Mouse (Mus musculus) frontal cortex, postnatal 14 days (tissue): ENCODE data around the gene Gm14147.
"Not testable (repeated sequence)": the region's sequence is repeated elsewhere in the genome, so short reads cannot be mapped to it uniquely, and the experiment has no call there.

Experiments used
- DNase-seq, 2 experiments: peaks; one replicate each; pipeline ENCODE4 v3.0.0; 2022; ENCODE audit warnings: low spot score in 2 of 2

Gene Gm14147

DNA sequence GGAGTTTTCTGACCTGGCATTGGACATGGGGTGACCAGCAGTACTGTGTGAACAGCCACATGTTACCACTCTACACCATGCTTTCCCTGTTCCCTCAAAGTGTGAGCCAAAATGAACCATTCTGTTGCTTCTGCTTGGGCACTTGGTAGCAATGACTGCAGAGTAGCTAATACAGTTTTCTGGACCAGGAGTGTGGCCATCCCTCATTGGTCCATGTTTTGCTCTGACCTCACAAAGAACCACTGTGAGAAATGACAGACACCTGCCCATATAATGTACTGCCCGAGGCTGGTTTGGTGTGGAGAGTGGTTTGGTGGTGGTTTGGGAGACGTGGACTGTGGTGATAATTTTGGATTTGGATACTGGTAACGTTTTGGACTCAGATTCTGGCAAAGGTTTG is at the start of gene Gm14147:
Gene Gm14147, plus strand, starts transcription at position 301 of the 400 bp plus-strand sequence.
- not testable (repeated sequence) for DNase-seq

GRCm38 (mm10) chr2:151056637-151057036 is 41.4 kb upstream of the Gm14147 start:
- DNase-seq = no peak

DNA sequence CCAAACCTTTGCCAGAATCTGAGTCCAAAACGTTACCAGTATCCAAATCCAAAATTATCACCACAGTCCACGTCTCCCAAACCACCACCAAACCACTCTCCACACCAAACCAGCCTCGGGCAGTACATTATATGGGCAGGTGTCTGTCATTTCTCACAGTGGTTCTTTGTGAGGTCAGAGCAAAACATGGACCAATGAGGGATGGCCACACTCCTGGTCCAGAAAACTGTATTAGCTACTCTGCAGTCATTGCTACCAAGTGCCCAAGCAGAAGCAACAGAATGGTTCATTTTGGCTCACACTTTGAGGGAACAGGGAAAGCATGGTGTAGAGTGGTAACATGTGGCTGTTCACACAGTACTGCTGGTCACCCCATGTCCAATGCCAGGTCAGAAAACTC is 5.8 kb upstream of the Gm14147 start, which contains the start of gene Gm14151:
Gene Gm14151, minus strand, starts transcription at position 101 of the 400 bp plus-strand sequence.
- not testable (repeated sequence) for DNase-seq
